Mouse (Mus musculus): ENCODE data around the gene 1700018B08Rik.

GRCm38 (mm10) chr8:121588750-121589149, 44.6 kb upstream of the 1700018B08Rik start:
- no peak for TF ChIP-seq CTCF (IDR thresholded peaks at IDR 0.05; ENCODE audit: insufficient read depth, low read length)
- TF ChIP-seq POLR2A (IDR thresholded peaks at IDR 0.05; ENCODE audit: borderline replicate concordance, extremely low read depth, low read depth, low read length) = no peak

Measured in lung, adult 2 months (tissue).